Mouse (Mus musculus) liver, adult 2 months (tissue): ENCODE measurements around the gene Clpb. TPM values are rescaled to one million over a fixed set of nuclear protein-coding genes. Genes with fewer than 3 reads are reported as not detected.

ENCODE experiments used
- DNase-seq: peaks from one replicate; pipeline ENCODE4 v3.0.0-alpha.2; 2011; ENCODE audit warnings: low read depth, low spot score; ENCODE audit errors: extremely low read depth
- H3K27ac ChIP-seq: fragments of 200-500 bp; replicated peaks from 2 replicates; pipeline ENCODE4 v1.5.1; 2012; ENCODE audit warnings: low read depth, mild to moderate bottlenecking, control low read depth, inconsistent platforms, low read length; ENCODE audit not compliant: insufficient read depth
- H3K27me3 ChIP-seq: fragments of 200-500 bp; 2 replicates; pipeline ENCODE4 v1.6.1; 2012; ENCODE audit warnings: mild to moderate bottlenecking, moderate library complexity, low read length, inconsistent platforms; ENCODE audit not compliant: control insufficient read depth, insufficient read depth
- H3K36me3 ChIP-seq: fragments of 200-500 bp; 2 replicates; pipeline ENCODE4 v1.6.1; 2012; ENCODE audit warnings: low read length, inconsistent platforms; ENCODE audit not compliant: control insufficient read depth, insufficient read depth
- H3K4me1 ChIP-seq: fragments of 200-500 bp; 2 replicates; pipeline ENCODE4 v1.6.1; 2011; ENCODE audit warnings: low read length; ENCODE audit not compliant: control insufficient read depth, insufficient read depth
- H3K4me3 ChIP-seq: fragments of 200-500 bp; 2 replicates; pipeline ENCODE4 v1.5.1; 2011; ENCODE audit warnings: low read depth, mild to moderate bottlenecking, control low read depth, low read length, moderate library complexity; ENCODE audit not compliant: insufficient read depth
- H3K79me2 ChIP-seq: fragments of 200-500 bp; 2 replicates; pipeline ENCODE4 v1.6.1; 2012; ENCODE audit warnings: inconsistent platforms, mild to moderate bottlenecking, low read length, moderate library complexity; ENCODE audit not compliant: control insufficient read depth, insufficient read depth
- H3K9ac ChIP-seq: fragments of 200-500 bp; 2 replicates; pipeline ENCODE4 v1.6.1; 2012; ENCODE audit warnings: low read depth, mild to moderate bottlenecking, control low read depth, inconsistent platforms, low read length
- CTCF ChIP-seq: fragments of 200-500 bp; IDR thresholded peaks from 2 replicates; pipeline ENCODE4 v1.5.1; 2011; ENCODE audit warnings: low read depth, low read length, control low read depth
- POLR2A ChIP-seq: fragments of 200-500 bp; IDR thresholded peaks from 2 replicates; pipeline ENCODE4 v1.6.1; 2011; ENCODE audit warnings: low read length, control low read depth; ENCODE audit not compliant: insufficient read depth; ENCODE audit errors: extremely low read depth
- WGBS: fragments of 180-500 bp; shearing (Covaris S2); methylation state at CpG from one replicate; pipeline ENCODE4 v1.1.7; 2018; 5-methylcytosine and 5-hydroxymethylcytosine counted together
- polyA plus RNA-seq: library from polyadenylated mRNA; depleted of rRNA; stranded (reverse); fragments of >200 nt; gene quantifications from 2 replicates; pipeline ENCODE4 v1.2.3, GENCODE M21; 2012; rRNA removed
- total RNA-seq: library from RNA; depleted of rRNA; stranded (reverse); fragments of >200 nt; gene quantifications from 2 replicates; pipeline ENCODE4 v1.2.3, GENCODE M21; 2014; rRNA removed

Clpb gene
- 36.4 and 45.2 TPM in 2 replicates for total RNA-seq
- 43.2 and 56.2 TPM in 2 replicates for polyA plus RNA-seq

DNA sequence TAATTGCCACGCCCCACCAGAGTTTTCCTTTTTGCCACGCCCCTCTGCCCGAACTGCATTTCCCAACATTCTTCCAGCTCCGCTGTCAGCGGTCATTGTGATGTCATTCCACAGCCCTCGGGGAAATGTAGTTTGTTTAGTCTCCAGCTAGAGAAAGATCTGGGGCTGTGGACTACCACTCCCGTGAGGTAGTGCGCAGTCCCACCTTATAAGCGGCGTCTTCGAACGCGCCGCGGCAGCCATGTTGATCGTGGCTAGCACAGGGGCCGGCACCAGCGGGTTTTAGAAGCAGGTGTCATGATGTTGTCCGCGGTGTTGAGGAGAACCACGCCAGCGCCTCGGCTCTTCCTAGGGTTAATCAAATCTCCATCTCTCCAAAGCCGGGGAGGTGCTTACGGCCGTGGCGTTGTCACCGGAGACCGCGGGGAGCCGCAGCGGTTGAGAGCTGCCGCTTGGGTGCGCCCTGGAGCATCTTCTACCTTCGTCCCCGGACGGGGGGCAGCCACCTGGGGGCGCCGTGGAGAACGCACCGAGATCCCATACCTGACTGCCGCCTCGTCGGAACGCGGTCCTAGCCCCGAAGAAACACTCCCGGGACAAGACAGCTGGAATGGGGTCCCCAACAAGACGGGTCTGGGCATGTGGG is at the start of gene Clpb:
Gene Clpb (plus strand): TSS at position 120 of the 646 bp plus-strand sequence.
- no peaks in the 10 kb centered on the region for H3K79me2 ChIP-seq
- peak within 1 kb of the TSS; percentile 81 for H3K4me3 ChIP-seq
- 0 out of 2 replicates have a peak, but pooled peaks have one; percentile 30 for TF ChIP-seq POLR2A
- peak; percentile 80 for TF ChIP-seq CTCF
- 0 out of 2 replicates have a peak, but pooled peaks cover 2% of the 10 kb centered on the region for H3K4me1 ChIP-seq
- DNase-seq = peak; percentile 96
- no peaks in the 10 kb centered on the region for H3K36me3 ChIP-seq
- WGBS = 1% methylated on average over 49 of the region's 49 CpGs
- H3K27me3 ChIP-seq = no peaks in the 10 kb centered on the region
- H3K9ac ChIP-seq = peak within 1 kb of the TSS; percentile 72
- H3K27ac ChIP-seq = peak within 1 kb of the TSS; percentile 39

GRCm38 (mm10) chr7:101615406-101615805 is 48.0 kb upstream of the Clpb start:
- H3K27ac ChIP-seq = peak overlapping the region; percentile 62
- no peaks in the 10 kb centered on the region for H3K79me2 ChIP-seq
- no peak overlapping the region for H3K4me3 ChIP-seq
- no peaks in the 10 kb centered on the region for H3K36me3 ChIP-seq
- no peak for TF ChIP-seq CTCF
- no peak for TF ChIP-seq POLR2A
- H3K27me3 ChIP-seq = no peaks in the 10 kb centered on the region
- WGBS = 19% methylated on average over 7 of the region's 7 CpGs
- DNase-seq = peak; percentile 95
- no peak overlapping the region for H3K9ac ChIP-seq
- peaks cover 20% of the 10 kb centered on the region for H3K4me1 ChIP-seq

- Histone ChIP-seq H3K27ac (peak overlapping the region; percentile 62), H3K36me3 (no peaks in the 10 kb centered on the region), H3K4me3 (no peak overlapping the region), H3K4me1 (peaks cover 20% of the 10 kb centered on the region), H3K27me3 (no peaks in the 10 kb centered on the region), H3K9ac (no peak overlapping the region), H3K79me2 (no peaks in the 10 kb centered on the region)
- DNase-seq = peak; percentile 99
- WGBS = 15% methylated on average over 6 of the region's 6 CpGs
- TF ChIP-seq POLR2A (no peak), CTCF (no peak)
Measured at GRCm38 (mm10) chr7:101616136-101616835, 47.1 kb upstream of the Clpb start.

GRCm38 (mm10) chr7:101617438-101618165 is 45.8 kb upstream of the Clpb start:
- no peak for TF ChIP-seq POLR2A
- no peak for TF ChIP-seq CTCF

DNA sequence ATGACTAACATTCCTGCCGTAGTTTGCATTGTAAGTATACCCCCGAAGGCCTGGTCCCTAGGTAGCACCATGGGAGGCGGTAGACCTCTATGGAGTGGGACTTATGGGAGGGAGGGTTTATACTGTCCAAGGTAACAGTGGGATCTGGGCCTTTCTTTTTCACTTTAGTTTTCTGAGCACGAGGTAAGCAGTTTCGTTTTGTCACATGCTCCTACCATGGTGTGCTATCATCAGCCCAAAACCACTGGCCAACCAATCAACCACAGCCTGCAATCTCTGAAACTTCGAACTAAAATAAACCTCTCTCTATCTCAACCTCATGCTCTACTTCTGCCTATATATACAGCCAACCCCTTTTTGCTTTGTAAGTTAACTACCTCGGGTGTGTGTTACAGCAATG is 45.2 kb upstream of the Clpb start:
- Histone ChIP-seq H3K27me3 (no peaks in the 10 kb centered on the region), H3K79me2 (no peaks in the 10 kb centered on the region), H3K36me3 (no peaks in the 10 kb centered on the region), H3K27ac (no peak overlapping the region), H3K4me3 (no peak overlapping the region), H3K4me1 (peaks cover 18% of the 10 kb centered on the region), H3K9ac (no peak overlapping the region)
- TF ChIP-seq POLR2A = no peak
- TF ChIP-seq CTCF = no peak
- peak; percentile 34 for DNase-seq
- WGBS = 89% methylated on average over 7 of the region's 7 CpGs

More at GRCm38 (mm10) chr7:101617438-101618165, 45.8 kb upstream of the Clpb start:
- H3K79me2 ChIP-seq = no peaks in the 10 kb centered on the region
- no peak overlapping the region for H3K9ac ChIP-seq
- no peaks in the 10 kb centered on the region for H3K27me3 ChIP-seq
- no peak overlapping the region for H3K4me3 ChIP-seq
- WGBS = 85% methylated on average over 10 of the region's 10 CpGs
- DNase-seq = no peak
- H3K4me1 ChIP-seq = peaks cover 19% of the 10 kb centered on the region
- H3K36me3 ChIP-seq = no peaks in the 10 kb centered on the region
- H3K27ac ChIP-seq = peak overlapping the region; percentile 62; the same call in 1 of the 2 replicates
